Mouse (Mus musculus) spleen, embryonic (tissue): ENCODE data around the gene Dcaf12.

Source experiments
- CTCF ChIA-PET: fragments of 350-600 bp; sonication (Branson Sonifier 250); formaldehyde crosslinking; loops from one replicate; lab custom pipeline; 2022; lab: Charles Lee

The Dcaf12 gene

DNA sequence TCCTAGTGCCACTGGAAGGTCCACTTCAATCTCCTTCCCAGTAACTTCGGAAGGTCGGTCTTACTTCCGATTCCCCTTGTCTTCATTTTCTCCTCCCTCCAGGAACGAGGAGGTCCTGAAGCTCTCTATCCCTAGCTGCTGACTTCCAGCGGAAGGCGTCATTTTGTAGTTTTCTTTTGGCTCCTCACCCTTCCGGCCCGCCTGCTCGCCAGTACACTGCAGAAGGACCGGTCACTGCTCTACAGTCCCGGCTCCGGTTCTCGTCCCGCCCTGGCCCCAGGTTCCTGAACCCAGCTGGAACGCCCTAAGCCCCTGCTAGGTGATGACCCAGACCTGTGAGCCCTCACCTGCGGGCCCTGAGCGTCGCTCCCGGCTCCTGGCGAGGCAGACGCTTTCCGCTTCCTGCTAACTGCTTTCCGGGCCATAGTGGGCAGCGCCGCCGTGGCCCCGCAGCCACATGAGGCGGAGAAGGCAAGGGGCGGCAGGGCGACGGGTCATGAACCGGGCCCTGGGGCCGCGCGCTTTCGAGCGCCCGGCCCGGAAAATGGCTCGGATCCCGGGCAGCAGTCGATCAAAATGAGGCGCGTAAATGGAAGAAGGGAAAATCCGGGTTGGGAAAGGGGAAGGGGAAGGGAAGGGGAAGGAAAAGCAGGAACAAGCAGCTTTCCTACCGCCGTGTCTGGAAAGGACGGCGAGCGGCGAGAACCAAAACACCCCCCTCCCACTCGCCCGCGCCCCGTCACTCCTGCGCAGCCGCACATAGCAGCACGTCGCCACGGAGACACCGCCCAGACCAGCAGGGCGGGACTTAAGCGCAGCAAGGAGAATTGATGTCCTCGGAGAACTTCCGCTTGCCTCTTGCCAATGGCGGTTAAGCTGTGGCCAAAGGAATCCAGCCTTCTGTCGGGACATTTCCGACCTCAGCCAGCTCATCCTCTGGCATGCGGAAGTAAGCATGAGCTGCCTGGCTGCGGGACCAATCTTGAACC, at the start of gene Dcaf12:
Gene Dcaf12 (minus strand): TSS at position 749 of the 989 bp plus-strand sequence.
- CTCF ChIA-PET: no interaction called here

DNA sequence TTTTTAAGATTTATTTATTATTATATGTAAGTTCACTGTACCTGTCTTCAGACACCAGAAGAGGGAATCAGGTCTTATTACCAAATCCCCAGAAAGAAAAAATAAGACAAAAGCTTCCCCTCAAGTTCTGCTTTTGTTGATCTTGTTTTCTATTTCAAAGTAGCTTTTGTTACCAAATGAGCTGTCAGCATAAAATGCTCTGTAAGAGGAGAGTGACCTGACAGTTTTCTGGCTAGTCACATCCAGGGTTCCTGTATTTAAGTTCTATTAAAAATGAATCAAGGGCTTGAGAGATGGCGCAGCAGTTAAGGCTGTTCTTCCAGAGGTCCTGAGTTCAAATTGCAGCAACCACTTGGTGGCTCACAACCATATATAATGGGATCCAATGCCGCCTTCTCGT, 46.4 kb upstream of the Dcaf12 start:
- CTCF ChIA-PET: no interaction called here

DNA sequence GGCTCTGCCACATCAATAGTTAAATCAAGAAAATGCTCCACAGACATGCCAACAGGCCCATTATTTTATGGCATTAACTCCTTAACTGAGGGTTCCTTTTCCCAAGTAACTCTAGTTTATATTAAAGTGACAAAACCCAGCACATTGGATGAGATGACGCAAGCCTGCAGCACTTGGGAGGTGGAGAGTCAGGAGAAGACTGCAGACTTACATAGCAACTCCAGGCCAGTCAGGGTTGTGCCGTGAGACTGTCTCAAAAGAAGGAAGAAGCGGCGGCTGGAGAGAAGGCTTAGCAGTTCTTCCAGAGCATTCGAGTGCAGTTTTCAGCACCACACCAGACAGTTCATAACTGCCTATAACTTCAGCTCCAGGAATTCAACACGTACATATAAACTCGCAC, 44.7 kb upstream of the Dcaf12 start:
- CTCF ChIA-PET: no interaction called here

DNA sequence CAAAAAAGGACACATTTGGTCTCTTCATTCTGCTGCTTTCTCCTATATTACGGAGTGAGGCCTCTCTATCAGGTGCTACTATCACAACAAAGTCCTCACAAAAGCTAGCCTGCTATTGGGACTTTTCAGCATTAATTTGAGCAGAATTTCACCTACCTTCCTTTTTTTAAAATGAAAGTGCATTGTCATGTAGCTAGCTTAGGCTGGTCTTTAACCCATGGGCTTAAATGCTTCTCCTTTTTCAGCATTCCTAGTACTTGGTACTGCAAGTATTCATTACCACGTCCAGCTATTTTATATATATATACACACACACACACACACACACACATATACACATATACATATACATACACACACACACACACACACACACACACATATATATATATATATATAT, 44.0 kb upstream of the Dcaf12 start:
- CTCF ChIA-PET: no interaction called here

DNA sequence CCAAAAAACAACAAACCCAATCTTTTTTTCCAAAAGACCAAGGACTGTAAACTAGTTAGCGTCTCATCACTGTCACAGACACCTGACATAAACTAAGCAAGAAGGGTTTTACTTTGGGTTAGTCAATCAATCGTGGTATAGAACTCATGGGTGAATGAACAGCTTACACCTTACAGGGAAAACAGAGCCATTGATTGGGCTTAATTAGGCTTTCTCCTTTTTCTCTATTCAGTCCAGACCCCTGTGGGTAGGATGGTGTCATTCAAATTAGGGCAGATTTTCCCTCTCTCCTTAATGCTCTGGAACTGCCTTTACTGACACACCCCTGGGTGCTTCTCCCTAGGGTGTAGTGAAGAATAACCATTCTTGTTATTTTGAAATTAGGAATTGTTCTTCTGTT, 42.5 kb upstream of the Dcaf12 start:
- CTCF ChIA-PET: no interaction called here

DNA sequence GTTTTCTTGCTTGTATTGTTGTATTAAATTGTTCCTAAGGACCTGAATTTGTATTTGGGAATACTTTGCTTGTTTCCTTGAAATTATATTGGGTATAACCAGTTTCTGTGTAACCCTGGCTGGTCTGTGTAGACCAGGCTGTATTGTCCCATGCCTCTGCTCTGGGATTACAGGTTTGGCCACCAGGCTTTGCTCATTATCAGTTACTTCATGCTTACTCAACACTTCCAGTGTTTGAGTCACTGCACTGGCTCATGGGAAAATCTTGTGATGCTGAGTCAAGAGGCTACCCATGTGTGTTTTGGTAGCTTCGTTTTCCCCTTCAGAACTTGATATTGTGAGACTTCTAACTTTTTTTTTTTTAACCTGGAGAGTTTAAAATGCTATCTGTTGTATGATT, 38.6 kb upstream of the Dcaf12 start:
- CTCF ChIA-PET: no interaction called here

DNA sequence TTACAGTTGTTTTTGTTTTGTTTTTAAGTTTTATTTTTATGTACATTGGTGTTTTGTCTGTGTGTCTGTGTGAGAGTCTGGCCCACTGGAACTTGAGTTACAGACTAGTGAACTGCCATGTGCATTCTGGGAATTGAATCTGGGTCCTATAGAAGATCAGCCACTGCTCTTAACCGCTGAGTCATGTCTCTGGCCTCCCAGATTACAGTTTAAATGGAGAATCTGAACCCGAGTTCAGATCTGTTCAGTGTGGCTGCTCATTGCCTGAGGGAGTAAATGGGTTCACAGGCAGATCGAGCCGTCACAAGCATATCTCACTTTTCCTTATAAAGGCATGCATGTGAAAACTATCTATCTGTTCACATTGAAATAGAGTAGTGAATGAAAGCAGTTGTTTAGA, 38.1 kb upstream of the Dcaf12 start:
- CTCF ChIA-PET: no interaction called here

DNA sequence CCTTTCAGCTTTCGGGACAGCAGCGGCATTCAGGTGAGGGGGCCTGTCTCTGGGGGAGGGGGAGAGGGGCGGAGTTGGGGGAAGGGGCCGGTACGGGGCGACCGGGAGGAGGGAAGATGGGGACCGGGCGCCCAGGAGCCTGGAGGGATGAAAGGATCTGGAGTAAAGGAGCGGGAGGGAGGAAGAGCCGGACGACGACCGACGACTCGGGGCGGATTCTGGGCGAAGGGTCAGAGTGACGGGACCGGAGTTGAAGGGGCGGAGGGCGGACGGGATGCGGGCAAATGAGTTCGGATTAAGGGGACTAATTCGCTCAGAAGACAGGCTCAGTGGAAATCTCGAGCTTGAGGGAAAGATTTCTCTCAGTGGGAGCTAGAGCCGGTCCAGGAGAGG, 34.5 kb upstream of the Dcaf12 start:
- CTCF ChIA-PET: no interaction called here

DNA sequence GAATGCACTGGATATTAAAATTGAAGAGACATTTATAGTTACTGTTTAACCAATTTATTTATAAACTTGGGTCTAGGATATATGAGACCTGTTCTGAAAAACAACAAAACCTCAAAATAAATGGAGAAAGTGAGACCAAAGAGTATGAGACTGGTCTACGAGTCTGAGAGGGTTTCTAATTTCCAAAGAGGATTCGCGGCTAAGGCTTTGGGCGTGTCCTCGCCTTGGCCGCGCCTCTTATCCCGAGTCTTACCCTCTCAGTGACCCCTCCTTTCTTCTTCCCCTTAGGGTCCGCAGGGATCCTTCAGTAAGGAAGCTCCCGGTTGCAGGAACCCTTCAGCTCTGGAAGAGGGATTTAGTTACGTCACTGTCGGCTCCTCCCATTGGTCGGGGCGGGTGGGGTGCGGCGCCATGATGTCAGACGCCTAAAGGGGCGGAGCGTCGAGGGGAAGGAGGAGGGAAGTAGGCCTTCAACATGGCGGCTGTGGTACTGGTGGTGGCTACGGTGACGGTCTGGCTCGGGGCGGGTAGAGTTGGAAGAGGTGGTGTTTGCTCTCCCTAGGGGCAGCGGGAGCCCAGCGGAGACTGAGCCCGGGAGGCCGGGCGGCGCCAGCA, 34.0 kb upstream of the Dcaf12 start, which contains the start of gene Ubap1:
Gene Ubap1 (plus strand): TSS at position 413 of the 615 bp plus-strand sequence.
- CTCF ChIA-PET: no interaction called here

DNA sequence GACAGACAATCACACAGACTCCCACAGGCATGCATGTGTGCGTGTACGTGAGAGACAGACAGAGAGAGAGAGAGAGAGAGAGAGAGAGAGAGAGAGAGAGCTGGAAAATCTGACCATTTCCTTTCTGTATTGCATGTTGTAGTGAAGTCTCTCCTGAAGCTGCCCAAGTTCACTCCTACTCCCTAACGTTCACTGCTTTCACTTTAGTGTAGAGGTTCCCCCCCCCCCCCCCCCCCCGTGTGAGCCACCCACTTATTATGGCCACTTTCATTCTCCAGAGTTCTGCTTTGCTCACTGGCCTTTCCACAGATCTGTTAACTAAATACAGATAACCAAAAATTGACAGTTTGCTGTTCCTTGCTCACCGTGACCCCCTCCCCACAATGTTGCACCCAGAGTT, 33.1 kb upstream of the Dcaf12 start:
- CTCF ChIA-PET: interaction anchor here (0.6 to 0.8 kb wide), 3 partner anchors 45 to 214 kb away, joined by 4 to 6 read pairs (median 5); no protein-coding TSS in a partner anchor

DNA sequence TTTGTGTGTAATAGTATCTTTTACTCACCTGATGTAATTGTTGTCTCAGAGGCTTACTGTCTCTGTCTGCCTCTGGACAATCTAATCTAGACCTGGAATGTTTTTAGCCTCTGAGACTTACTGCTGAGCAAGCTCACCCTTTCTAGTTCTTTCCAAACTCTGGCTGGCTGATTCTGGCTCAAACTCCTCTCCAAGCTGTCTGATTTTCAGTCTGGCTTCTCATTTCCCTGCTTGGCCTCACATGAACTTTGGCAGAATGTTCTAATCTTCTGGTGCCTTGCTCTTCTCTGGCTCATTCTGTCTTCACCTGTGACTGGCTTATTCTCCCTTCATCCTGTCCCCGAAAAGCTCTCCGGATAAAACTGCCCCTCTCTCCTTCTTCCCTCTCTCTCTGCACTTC, 31.3 kb upstream of the Dcaf12 start:
- CTCF ChIA-PET: no interaction called here

DNA sequence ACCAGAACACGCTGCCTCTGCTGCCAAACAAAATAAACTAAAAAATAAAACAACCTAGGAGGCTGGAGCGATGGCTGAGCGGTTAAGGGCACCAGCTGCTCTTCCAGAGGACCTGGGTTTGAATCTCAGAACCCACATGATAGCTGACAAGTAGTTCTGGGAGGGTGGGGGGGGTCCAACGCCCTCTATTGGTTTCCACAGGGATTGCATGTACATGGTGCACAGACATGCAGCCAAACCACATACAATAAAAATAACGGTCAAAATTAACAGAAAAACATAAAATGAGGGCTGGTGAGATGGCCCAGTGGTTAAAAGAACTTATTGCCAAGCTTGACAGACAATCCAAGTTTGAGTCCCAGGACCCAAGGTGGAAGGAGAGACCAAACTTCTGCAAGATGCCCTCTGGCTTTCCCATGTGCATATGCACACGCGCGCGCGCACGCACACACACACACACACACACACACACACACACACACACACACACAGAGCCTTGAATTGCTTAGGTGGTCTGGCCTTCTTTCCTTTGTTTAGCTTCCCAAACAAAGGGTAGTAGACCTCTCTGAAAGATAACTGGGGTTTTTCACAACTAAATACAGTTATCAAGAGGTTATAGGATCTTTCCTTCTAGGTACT, 26.3 kb upstream of the Dcaf12 start:
- CTCF ChIA-PET: interaction anchor here (0.5 kb wide), 1 partner anchor 275 kb away, joined by 6 read pairs; no protein-coding TSS in a partner anchor

DNA sequence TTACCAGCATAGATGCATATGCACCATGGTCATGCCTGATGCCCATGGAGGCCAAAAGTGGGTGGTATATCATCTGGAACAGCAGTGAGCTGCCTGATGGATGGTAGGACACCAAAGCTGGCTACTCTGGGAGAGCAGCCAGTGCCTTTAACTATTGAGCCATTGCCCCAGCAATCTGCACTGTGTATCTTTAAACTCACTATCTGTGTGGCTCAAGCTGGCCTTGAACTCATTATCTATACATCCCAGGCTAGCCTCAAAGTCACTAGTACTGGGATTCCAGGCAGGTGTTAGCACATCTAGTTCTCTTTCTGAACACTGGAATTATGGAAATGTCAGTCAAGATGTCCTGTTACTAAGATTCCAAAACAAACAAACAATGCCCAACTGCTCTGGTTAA, 21.9 kb upstream of the Dcaf12 start:
- CTCF ChIA-PET: no interaction called here

DNA sequence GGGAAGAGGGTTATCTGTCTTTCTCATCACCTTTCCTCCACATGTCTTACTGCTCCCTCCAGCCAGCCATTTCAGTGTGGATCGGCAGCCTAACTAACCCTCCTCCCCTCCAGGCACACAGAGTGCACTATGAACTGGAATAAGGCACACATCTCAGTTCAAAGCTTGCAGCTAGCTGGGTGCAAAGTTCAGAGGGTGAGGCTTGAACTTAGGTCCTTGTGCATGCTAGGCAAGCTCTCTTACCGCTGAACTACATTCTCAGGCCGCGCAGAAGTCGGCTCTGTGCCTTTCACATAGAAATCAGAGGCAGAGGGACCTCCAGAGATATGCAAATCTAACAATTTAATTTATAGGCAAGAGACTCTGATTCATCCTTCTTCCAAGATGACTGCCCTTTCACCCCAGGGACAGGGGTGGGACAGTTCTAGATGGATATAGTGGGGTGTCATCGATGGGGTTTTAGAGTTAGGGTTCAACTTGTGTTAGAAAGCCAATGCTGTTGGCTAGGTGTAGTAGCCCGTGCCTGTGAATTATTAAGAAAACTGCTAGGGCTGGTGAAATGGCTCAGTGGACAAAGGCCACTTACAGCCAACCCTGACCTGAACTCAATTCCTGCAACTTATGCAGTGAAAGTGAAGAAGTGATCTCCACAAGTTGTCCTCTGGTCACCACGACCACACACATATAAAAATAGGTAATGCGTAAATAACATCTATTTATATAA, 17.2 kb upstream of the Dcaf12 start:
- CTCF ChIA-PET: no interaction called here

DNA sequence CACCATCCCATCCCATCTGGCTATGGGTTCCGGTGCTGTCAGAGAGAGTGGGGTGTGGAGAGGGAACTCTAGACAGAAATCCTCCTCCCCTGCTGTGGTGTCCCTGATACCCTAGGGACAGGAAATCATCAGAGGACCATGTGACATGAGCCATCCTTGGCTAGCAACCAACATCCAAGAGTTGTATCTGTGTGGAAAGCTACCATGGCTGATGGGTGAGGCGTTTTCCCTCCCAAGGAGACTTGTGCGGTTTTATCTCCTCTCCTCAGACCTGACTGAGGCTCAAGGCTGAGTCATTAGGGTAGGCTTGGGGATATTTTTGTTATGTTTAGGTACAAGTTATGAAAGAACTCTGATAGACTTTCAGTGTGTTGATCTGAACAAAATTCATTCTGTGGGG, 16.4 kb upstream of the Dcaf12 start:
- CTCF ChIA-PET: interaction anchor here (0.6 kb wide), 1 partner anchor 1662 kb away, joined by 23 read pairs; no protein-coding TSS in a partner anchor

DNA sequence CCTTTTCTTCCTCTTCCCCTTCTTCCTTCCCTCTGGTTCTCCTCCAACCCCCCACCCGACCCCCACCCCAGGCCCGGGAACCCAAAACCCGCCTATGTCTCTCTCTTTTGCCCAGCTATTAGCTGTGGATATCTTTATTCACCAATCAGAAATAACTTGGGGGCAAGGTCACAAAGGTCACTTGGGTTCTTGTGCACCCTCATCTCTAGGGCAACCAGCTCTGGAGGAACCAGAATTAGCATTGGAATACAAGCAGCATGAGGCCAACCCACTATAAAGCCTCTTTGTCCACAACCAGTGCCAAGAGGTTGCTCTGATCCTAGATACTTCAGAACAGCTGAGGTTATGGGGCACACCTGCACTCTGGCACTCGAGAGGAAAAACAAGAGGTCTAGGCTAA, 14.8 kb upstream of the Dcaf12 start:
- CTCF ChIA-PET: no interaction called here

DNA sequence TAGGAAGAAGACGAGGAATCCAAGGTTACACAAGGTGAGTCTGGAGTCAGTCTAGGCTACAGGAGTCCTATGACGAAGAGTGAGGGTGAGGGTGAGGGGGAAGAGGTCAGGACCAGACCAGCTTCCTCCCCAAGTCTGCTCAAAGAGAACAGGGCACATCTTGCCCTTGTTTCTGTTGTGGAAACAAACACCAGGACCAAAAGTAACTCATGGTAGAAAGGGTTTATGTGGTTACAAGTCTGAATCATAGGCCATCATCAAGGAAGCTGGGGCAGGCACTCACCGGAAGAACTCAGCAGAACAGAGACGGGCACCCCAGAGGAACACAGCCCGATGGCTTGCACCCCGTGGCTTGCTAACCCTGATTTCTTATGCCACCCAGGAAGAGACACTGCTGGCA, 12.2 kb upstream of the Dcaf12 start:
- CTCF ChIA-PET: no interaction called here

DNA sequence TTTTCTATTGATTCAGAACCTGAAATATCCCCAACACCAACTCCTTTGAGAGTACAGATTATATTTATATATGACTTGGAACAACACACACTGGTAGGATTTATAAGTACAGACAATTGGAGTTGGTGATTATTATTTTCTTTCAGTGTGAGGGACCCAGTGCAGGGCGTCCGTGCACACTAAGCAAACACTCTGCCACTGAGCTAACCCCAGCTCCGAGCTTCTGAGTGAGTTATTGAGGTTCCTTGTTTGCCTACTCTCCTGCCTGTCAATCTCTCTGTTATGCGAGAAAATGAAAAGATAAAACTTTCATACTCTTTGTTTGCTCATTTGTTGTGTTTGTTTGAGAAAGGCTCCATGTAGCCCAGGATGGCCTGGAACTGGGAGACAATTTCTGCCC, 6.3 kb upstream of the Dcaf12 start:
- CTCF ChIA-PET: no interaction called here

DNA sequence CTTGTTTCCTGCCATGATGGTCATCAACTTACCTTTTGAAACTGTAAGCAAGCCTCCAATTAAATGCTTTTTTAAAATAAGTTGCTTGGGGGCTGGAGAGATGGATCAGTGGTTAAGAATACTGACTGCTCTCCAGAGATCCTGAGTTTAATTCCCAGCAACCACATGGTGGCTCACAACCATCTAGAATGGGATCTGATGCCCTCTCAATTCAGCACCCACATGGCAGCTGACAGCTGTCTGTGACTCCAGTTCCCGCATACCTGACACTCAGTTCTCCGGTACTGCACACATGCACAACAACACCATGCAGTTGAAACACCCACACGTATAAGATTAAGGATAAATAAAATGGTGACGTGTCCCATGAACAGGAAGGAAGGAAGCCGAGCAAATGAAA, 3.6 kb upstream of the Dcaf12 start:
- CTCF ChIA-PET: no interaction called here

DNA sequence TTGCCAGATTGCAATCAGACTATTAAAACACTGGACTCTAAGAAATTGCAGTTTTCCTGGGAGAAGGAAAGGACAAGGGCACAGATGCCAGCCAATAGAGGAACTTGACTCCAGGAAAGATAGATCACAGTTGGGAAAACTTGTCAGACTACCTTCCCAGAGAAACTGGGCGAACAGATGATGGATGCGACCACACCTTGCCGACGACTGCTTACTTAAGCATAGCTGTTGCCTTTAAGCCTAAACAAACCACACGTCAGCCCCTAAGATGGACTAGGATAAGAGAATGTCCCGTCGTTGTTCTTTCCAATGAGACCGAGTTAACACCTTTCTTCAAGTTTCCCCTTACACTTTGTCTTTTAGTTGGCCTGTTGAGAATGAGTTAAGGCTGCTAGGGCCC, 484 bp upstream of the Dcaf12 start:
- CTCF ChIA-PET: no interaction called here

DNA sequence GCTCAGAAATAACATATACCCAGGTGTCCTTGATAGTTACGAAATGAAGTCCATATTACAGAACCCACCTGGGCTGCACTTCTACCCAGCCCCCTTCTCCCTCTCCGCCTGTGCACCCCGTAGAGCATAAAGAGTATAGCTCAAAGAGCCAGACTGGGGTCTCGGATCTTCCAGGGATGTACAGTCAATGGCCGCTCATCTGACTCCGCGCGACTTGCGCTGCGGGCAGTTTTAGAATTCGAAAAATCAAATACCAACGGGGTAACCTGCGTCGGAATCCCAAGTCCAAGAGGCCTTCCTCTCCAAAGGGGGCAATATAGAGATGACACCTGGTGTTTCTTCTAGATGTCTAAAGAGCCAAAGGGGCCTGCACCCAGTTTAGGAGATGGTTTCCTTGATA, 967 bp downstream of the Dcaf12 start:
- CTCF ChIA-PET: no interaction called here
